Mouse (Mus musculus): ENCODE results near the gene Abcc2.

Gene Abcc2

GRCm38 (mm10) chr19:43781980-43782379 lies at the start of gene Abcc2:
Abcc2 (plus strand) TSS chr19:43782192.
- DNase-seq (ENCODE audit: low spot score in 2 of 2) = no peak

- no peak for DNase-seq (ENCODE audit: low spot score in 2 of 2)
Observed at GRCm38 (mm10) chr19:43738409-43738808, 43.6 kb upstream of the Abcc2 start.

- DNase-seq (ENCODE audit: low spot score in 2 of 2) = no peak
Observed at GRCm38 (mm10) chr19:43743401-43743800, 38.6 kb upstream of the Abcc2 start.

- no peak for DNase-seq (ENCODE audit: low spot score in 2 of 2)
Observed at GRCm38 (mm10) chr19:43745740-43746139, 36.3 kb upstream of the Abcc2 start.

- DNase-seq (ENCODE audit: low spot score in 2 of 2) = no peak
Observed at GRCm38 (mm10) chr19:43747877-43748276, 34.1 kb upstream of the Abcc2 start.

GRCm38 (mm10) chr19:43750008-43750407 lies 32.0 kb upstream of the Abcc2 start:
- DNase-seq (ENCODE audit: low spot score in 2 of 2) = no peak

GRCm38 (mm10) chr19:43752489-43753225 lies 29.3 kb upstream of the Abcc2 start, which contains the start of the genes Cutc and Cox15:
Cutc (plus strand) TSS chr19:43752996.
Cox15 (minus strand) TSS chr19:43753000.
- DNase-seq (ENCODE audit: low spot score in 2 of 2) = peak; percentile 92 to 96

GRCm38 (mm10) chr19:43753226-43753835 lies 28.7 kb upstream of the Abcc2 start:
- DNase-seq (ENCODE audit: low spot score in 2 of 2) = peak; percentile 79 to 86

GRCm38 (mm10) chr19:43754237-43754636 lies 27.8 kb upstream of the Abcc2 start:
- no peak for DNase-seq (ENCODE audit: low spot score in 2 of 2)

GRCm38 (mm10) chr19:43754872-43755271 lies 27.1 kb upstream of the Abcc2 start:
- DNase-seq (ENCODE audit: low spot score in 2 of 2) = no peak

GRCm38 (mm10) chr19:43760504-43760903 lies 21.5 kb upstream of the Abcc2 start:
- DNase-seq (ENCODE audit: low spot score in 2 of 2) = peak; percentile 55 to 72

- no peak for DNase-seq (ENCODE audit: low spot score in 2 of 2)
Observed at GRCm38 (mm10) chr19:43761543-43762256, 20.3 kb upstream of the Abcc2 start.

GRCm38 (mm10) chr19:43762410-43762809 lies 19.6 kb upstream of the Abcc2 start:
- DNase-seq (ENCODE audit: low spot score in 2 of 2) = no peak

- DNase-seq (ENCODE audit: low spot score in 2 of 2) = no peak
Observed at GRCm38 (mm10) chr19:43766451-43766850, 15.5 kb upstream of the Abcc2 start.

- no peak for DNase-seq (ENCODE audit: low spot score in 2 of 2)
Observed at GRCm38 (mm10) chr19:43767549-43768322, 14.3 kb upstream of the Abcc2 start.

- no peak for DNase-seq (ENCODE audit: low spot score in 2 of 2)
Observed at GRCm38 (mm10) chr19:43769366-43769960, 12.5 kb upstream of the Abcc2 start.

GRCm38 (mm10) chr19:43770584-43770983 lies 11.4 kb upstream of the Abcc2 start:
- no peak for DNase-seq (ENCODE audit: low spot score in 2 of 2)

GRCm38 (mm10) chr19:43771499-43771969 lies 10.5 kb upstream of the Abcc2 start:
- no peak for DNase-seq (ENCODE audit: low spot score in 2 of 2)

GRCm38 (mm10) chr19:43772311-43772710 lies 9.7 kb upstream of the Abcc2 start:
- DNase-seq (ENCODE audit: low spot score in 2 of 2) = no peak

GRCm38 (mm10) chr19:43775433-43775832 lies 6.6 kb upstream of the Abcc2 start:
- DNase-seq (ENCODE audit: low spot score in 2 of 2) = no peak

GRCm38 (mm10) chr19:43776561-43776960 lies 5.4 kb upstream of the Abcc2 start:
- DNase-seq (ENCODE audit: low spot score in 2 of 2) = no peak

All from spleen, postnatal 14 days (tissue).